Mouse (Mus musculus) MEL (cell line): ENCODE results near the gene Bsn. TPM values are rescaled to one million over a fixed set of nuclear protein-coding genes. Genes with fewer than 3 reads are reported as not detected.
A peak's percentile ranks its signal among the peaks of the same experiment; 100 is the strongest.

Experiments
- DNase-seq: peaks from one replicate; pipeline ENCODE4 v3.0.0; 2011; ENCODE audit warnings: low read depth, low spot score
- H3K27ac ChIP-seq: 2 replicates; pipeline ENCODE4 v1.5.1; 2012; ENCODE audit warnings: low read depth, mild to moderate bottlenecking, control low read depth, low read length, moderate library complexity; ENCODE audit not compliant: control insufficient read depth
- H3K27me3 ChIP-seq, 2 experiments: fragments of 150-350 bp in 1 of 2; sonication (generic) in 1 of 2; 2 replicates each; pipeline ENCODE4 v1.6.1; 2012; ENCODE audit warnings: low read length in 2 of 2, mild to moderate bottlenecking in 2 of 2, improper control_type of control experiment in 1 of 2, moderate library complexity in 1 of 2; ENCODE audit not compliant: insufficient read depth in 2 of 2, control insufficient read depth in 1 of 2
- H3K36me3 ChIP-seq, 2 experiments: 2 replicates each; pipeline ENCODE4 v1.6.1; 2012 to 2014; ENCODE audit warnings: low read length in 2 of 2, improper control_type of control experiment in 1 of 2, inconsistent platforms in 1 of 2, mild to moderate bottlenecking in 1 of 2; ENCODE audit not compliant: insufficient read depth in 2 of 2, control insufficient read depth in 1 of 2
- H3K4me1 ChIP-seq, 2 experiments: fragments of 150-350 bp in 1 of 2; sonication (generic) in 1 of 2; 2 replicates each; pipeline ENCODE4 v1.6.1; 2012; ENCODE audit warnings: low read length in 2 of 2, improper control_type of control experiment in 1 of 2, mild to moderate bottlenecking in 1 of 2; ENCODE audit not compliant: insufficient read depth in 2 of 2, control insufficient read depth in 1 of 2
- H3K4me3 ChIP-seq, 2 experiments: fragments of 150-350 bp in 1 of 2; sonication (generic) in 1 of 2; 2 replicates each; pipeline ENCODE4 v1.5.1; 2012; ENCODE audit warnings: low read depth in 2 of 2, low read length in 2 of 2, mild to moderate bottlenecking in 2 of 2, moderate library complexity in 2 of 2, control low read depth in 1 of 2, improper control_type of control experiment in 1 of 2; ENCODE audit not compliant: control insufficient read depth in 1 of 2, insufficient read depth in 1 of 2
- H3K79me2 ChIP-seq: 2 replicates; pipeline ENCODE4 v1.6.1; 2012; ENCODE audit warnings: mild to moderate bottlenecking, low read length, moderate library complexity; ENCODE audit not compliant: control insufficient read depth, poor library complexity, insufficient read depth
- H3K9ac ChIP-seq: 2 replicates; pipeline ENCODE4 v1.6.1; 2012; ENCODE audit warnings: low read depth, mild to moderate bottlenecking, control low read depth, low read length, moderate library complexity; ENCODE audit not compliant: control insufficient read depth, poor library complexity, severe bottlenecking
- H3K9me3 ChIP-seq: fragments of 150-350 bp; sonication (generic); replicated peaks from 2 replicates; pipeline ENCODE4 v1.6.1; 2012; ENCODE audit warnings: mild to moderate bottlenecking, low read length, improper control_type of control experiment, moderate library complexity; ENCODE audit not compliant: insufficient read depth
- CHD1 ChIP-seq: IDR thresholded peaks from 2 replicates; pipeline ENCODE4 v1.6.1; 2012; ENCODE audit warnings: low read depth, mild to moderate bottlenecking, inconsistent platforms, low read length, improper control_type of control experiment
- CHD2 ChIP-seq: IDR thresholded peaks from 2 replicates; pipeline ENCODE4 v1.6.1; 2011; ENCODE audit warnings: low read length, improper control_type of control experiment
- CTCF ChIP-seq, 3 experiments: IDR thresholded peaks in 2 of 3; conservative IDR thresholded peaks in 1 of 3; 2 replicates each; pipeline ENCODE4 v1.5.1; 2011 to 2012; ENCODE audit warnings: low read length in 3 of 3, low read depth in 2 of 3, mild to moderate bottlenecking in 2 of 3, improper control_type of control experiment in 1 of 3, inconsistent platforms in 1 of 3, mixed read lengths in 1 of 3, moderate library complexity in 1 of 3; ENCODE audit not compliant: control insufficient read depth in 1 of 3, insufficient read depth in 1 of 3, poor library complexity in 1 of 3, severe bottlenecking in 1 of 3
- E2F4 ChIP-seq: IDR thresholded peaks from 2 replicates; pipeline ENCODE4 v1.6.1; 2011; ENCODE audit warnings: low read depth, low read length, improper control_type of control experiment, borderline replicate concordance
- ELF1 ChIP-seq: IDR thresholded peaks from 2 replicates; pipeline ENCODE4 v1.6.1; 2014; ENCODE audit warnings: low read depth, mild to moderate bottlenecking, inconsistent platforms, low read length, improper control_type of control experiment, moderate library complexity
- EP300 ChIP-seq, 2 experiments: IDR thresholded peaks; 2 replicates each; pipeline ENCODE4 v1.6.1; 2011; ENCODE audit warnings: improper control_type of control experiment in 2 of 2, low read length in 2 of 2, low read depth in 1 of 2, mild to moderate bottlenecking in 1 of 2
- GABPA ChIP-seq: IDR thresholded peaks from 2 replicates; pipeline ENCODE4 v1.6.1; 2012; ENCODE audit warnings: low read depth, mild to moderate bottlenecking, inconsistent platforms, low read length, improper control_type of control experiment, moderate library complexity
- HCFC1 ChIP-seq: IDR thresholded peaks from 2 replicates; pipeline ENCODE4 v1.6.1; 2012; ENCODE audit warnings: low read depth, mild to moderate bottlenecking, inconsistent platforms, low read length, improper control_type of control experiment, moderate library complexity
- KAT2A ChIP-seq: conservative IDR thresholded peaks from 2 replicates; pipeline ENCODE4 v1.6.1; 2012; ENCODE audit warnings: low read depth, low read length, improper control_type of control experiment, inconsistent platforms
- MAFK ChIP-seq: IDR thresholded peaks from 2 replicates; pipeline ENCODE4 v1.6.1; 2011; ENCODE audit warnings: low read depth, mild to moderate bottlenecking, low read length, improper control_type of control experiment, borderline replicate concordance
- MAX ChIP-seq: IDR thresholded peaks from 2 replicates; pipeline ENCODE4 v1.6.1; 2011; ENCODE audit warnings: low read length, improper control_type of control experiment
- MAZ ChIP-seq: IDR thresholded peaks from 2 replicates; pipeline ENCODE4 v1.6.1; 2012; ENCODE audit warnings: low read depth, mild to moderate bottlenecking, inconsistent platforms, low read length, improper control_type of control experiment
- MEF2A ChIP-seq: IDR thresholded peaks from 2 replicates; pipeline ENCODE4 v1.6.1; 2014; ENCODE audit warnings: low read depth, mild to moderate bottlenecking, inconsistent platforms, low read length, improper control_type of control experiment; ENCODE audit not compliant: poor library complexity, insufficient replicate concordance, severe bottlenecking; ENCODE audit errors: extremely low read depth
- MXI1 ChIP-seq: IDR thresholded peaks from 2 replicates; pipeline ENCODE4 v1.6.1; 2011; ENCODE audit warnings: mild to moderate bottlenecking, low read depth, low read length, improper control_type of control experiment
- MYB ChIP-seq: IDR thresholded peaks from 2 replicates; pipeline ENCODE4 v1.6.1; 2011; ENCODE audit warnings: mild to moderate bottlenecking, low read depth, low read length, improper control_type of control experiment
- MYC ChIP-seq: IDR thresholded peaks from 2 replicates; pipeline ENCODE4 v1.6.1; 2011; ENCODE audit warnings: low read depth, mild to moderate bottlenecking, low read length, improper control_type of control experiment, moderate library complexity
- NELFE ChIP-seq: IDR thresholded peaks from 2 replicates; pipeline ENCODE4 v1.6.1; 2011; ENCODE audit warnings: low read depth, low read length, improper control_type of control experiment
- NRF1 ChIP-seq: IDR thresholded peaks from 2 replicates; pipeline ENCODE4 v1.6.1; 2014; ENCODE audit warnings: low read depth, mild to moderate bottlenecking, inconsistent platforms, low read length, improper control_type of control experiment, moderate library complexity; ENCODE audit not compliant: poor library complexity, insufficient read depth, severe bottlenecking
- POLR2A ChIP-seq, 2 experiments: IDR thresholded peaks; 2 replicates each; pipeline ENCODE4 v1.6.1; 2011 to 2012; ENCODE audit warnings: low read length in 2 of 2, mild to moderate bottlenecking in 2 of 2, control low read depth in 1 of 2, improper control_type of control experiment in 1 of 2, low read depth in 1 of 2, moderate library complexity in 1 of 2; ENCODE audit not compliant: control insufficient read depth in 1 of 2, insufficient read depth in 1 of 2, poor library complexity in 1 of 2
- POLR2AphosphoS2 ChIP-seq: IDR thresholded peaks from 2 replicates; pipeline ENCODE4 v1.6.1; 2011; ENCODE audit warnings: low read length, improper control_type of control experiment
- RAD21 ChIP-seq: IDR thresholded peaks from 2 replicates; pipeline ENCODE4 v1.6.1; 2011; ENCODE audit warnings: mild to moderate bottlenecking, low read depth, low read length, improper control_type of control experiment
- SIN3A ChIP-seq: IDR thresholded peaks from 2 replicates; pipeline ENCODE4 v1.6.1; 2012; ENCODE audit warnings: low read length, improper control_type of control experiment, inconsistent platforms
- SMC3 ChIP-seq: IDR thresholded peaks from 2 replicates; pipeline ENCODE4 v1.6.1; 2011; ENCODE audit warnings: low read depth, low read length, improper control_type of control experiment
- TCF12 ChIP-seq: IDR thresholded peaks from 2 replicates; pipeline ENCODE4 v1.6.1; 2014; ENCODE audit warnings: low read depth, mild to moderate bottlenecking, inconsistent platforms, low read length, improper control_type of control experiment, moderate library complexity
- UBTF ChIP-seq: IDR thresholded peaks from 2 replicates; pipeline ENCODE4 v1.6.1; 2012; ENCODE audit warnings: low read depth, mild to moderate bottlenecking, inconsistent platforms, low read length, improper control_type of control experiment, moderate library complexity, borderline replicate concordance; ENCODE audit not compliant: insufficient read depth
- USF1 ChIP-seq: IDR thresholded peaks from 2 replicates; pipeline ENCODE4 v1.6.1; 2014; ENCODE audit warnings: low read depth, mild to moderate bottlenecking, inconsistent platforms, low read length, improper control_type of control experiment, moderate library complexity
- USF2 ChIP-seq, 2 experiments: IDR thresholded peaks; 2 replicates each; pipeline ENCODE4 v1.6.1; 2011 to 2012; ENCODE audit warnings: improper control_type of control experiment in 2 of 2, low read length in 2 of 2, borderline replicate concordance in 1 of 2, inconsistent platforms in 1 of 2, low read depth in 1 of 2, mild to moderate bottlenecking in 1 of 2; ENCODE audit not compliant: insufficient read depth in 1 of 2
- ZC3H11A ChIP-seq: IDR thresholded peaks from 2 replicates; pipeline ENCODE4 v1.6.1; 2012; ENCODE audit warnings: low read depth, mild to moderate bottlenecking, inconsistent platforms, low read length, improper control_type of control experiment
- ZKSCAN1 ChIP-seq: IDR thresholded peaks from 2 replicates; pipeline ENCODE4 v1.6.1; 2012; ENCODE audit warnings: low read depth, mild to moderate bottlenecking, inconsistent platforms, low read length, improper control_type of control experiment, moderate library complexity
- ZMIZ1 ChIP-seq: IDR thresholded peaks from 2 replicates; pipeline ENCODE4 v1.6.1; 2012; ENCODE audit warnings: low read depth, mild to moderate bottlenecking, inconsistent platforms, low read length, improper control_type of control experiment, moderate library complexity
- polyA plus RNA-seq, 2 experiments: library from polyadenylated mRNA; stranded (reverse) in 1 of 2; unstranded in 1 of 2; fragments of >175 nt in 1 of 2; fragments of >200 nt in 1 of 2; gene quantifications; 2 replicates each; pipeline versions ENCODE4 v1.2.1 to v1.2.4; 2012; ENCODE audit warnings: low replicate concordance in 2 of 2, low read depth in 1 of 2; ENCODE audit not compliant: insufficient read length in 2 of 2, insufficient read depth in 1 of 2, missing spikeins in 1 of 2
- total RNA-seq: library from RNA; depleted of rRNA; stranded (reverse); fragments of 300-350 nt; gene quantifications from 2 replicates; pipeline ENCODE4 v1.2.3, GENCODE M21; 2012

Bsn gene
- total and polyA plus RNA-seq, 3 experiments = 3.5 to 5.6 TPM; not detected in 1

DNA sequence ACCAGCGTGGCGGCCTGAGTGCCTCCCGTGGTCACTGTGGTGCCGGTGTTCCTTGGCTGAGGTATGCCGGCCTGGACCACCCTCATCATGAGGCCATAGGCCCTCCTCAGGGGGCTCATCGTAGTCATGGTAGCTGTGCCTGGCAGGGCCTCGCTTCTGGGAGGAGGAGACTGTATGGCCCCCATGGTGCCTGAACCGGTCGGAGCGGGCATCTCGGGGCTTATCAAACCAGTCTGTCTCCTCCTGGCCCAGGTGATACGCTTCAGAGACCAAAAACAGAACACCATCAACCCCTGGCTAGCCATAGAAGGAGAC is 84.7 kb downstream of the Bsn start:
- Histone ChIP-seq H3K4me3 (peak overlapping the region; percentile 49 to 68), H3K27ac (peak overlapping the region; percentile 53; the same call in 1 of the 2 replicates), H3K9me3 (no peaks in the 10 kb centered on the region), H3K4me1 (peaks cover 0 to 16% of the 10 kb centered on the region in 2 experiments; a peak in 2 of 4 replicates), H3K9ac (peak overlapping the region; percentile 79), H3K27me3 (no peaks in the 10 kb centered on the region), H3K36me3 (peaks cover 0 to 9% of the 10 kb centered on the region in 2 experiments; a peak in 2 of 4 replicates), H3K79me2 (peaks cover 22% of the 10 kb centered on the region)
- peak; percentile 19; the same call in 1 of the 2 replicates for TF ChIP-seq MAX
- TF ChIP-seq POLR2AphosphoS2 = no peak
- peak; percentile 40 for DNase-seq

DNA sequence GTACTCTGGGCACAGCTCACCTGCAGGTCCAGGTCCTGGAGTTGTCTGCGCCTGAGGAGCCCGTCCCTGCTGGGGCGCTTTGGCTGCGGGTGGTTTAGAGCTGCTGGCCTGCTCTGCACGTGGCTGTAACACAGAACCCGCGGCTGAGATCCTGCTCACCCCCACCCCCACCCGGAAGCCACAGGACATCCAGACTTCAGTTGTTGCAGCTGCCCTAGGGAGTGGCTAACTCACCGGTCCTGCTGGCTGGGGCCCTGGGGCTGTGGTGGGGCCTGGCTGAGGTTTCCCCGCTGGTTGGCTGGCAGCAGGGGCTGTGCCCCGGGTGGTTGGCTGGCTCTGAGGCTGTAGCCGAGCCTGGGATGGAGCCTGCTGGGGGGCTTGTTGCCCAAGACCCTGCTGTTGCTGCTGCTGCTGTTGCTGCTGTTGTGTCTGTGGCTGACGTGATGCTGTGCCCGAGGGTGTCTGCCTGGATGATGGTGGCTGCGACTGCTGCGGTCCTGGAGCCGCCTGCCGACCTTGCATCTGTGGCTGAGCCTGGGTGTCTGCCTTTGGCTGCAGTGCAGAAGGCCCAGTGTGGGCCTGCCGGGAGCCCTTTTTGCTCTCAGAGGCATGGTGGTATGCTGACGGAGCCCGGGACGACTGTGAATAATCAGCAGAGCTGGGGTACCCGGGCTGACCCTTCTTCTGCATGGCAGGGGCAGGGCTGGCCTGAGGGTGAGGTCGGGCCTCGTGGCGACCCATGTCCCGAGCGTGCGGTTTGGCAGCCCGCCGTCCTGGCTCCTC is 85.2 kb downstream of the Bsn start:
- Histone ChIP-seq H3K4me1 (peaks cover 0 to 16% of the 10 kb centered on the region in 2 experiments; a peak in 2 of 4 replicates), H3K27me3 (no peaks in the 10 kb centered on the region), H3K36me3 (peaks cover 0 to 9% of the 10 kb centered on the region in 2 experiments; a peak in 2 of 4 replicates), H3K4me3 (peak overlapping the region; percentile 49 to 68), H3K9ac (peak overlapping the region; percentile 79), H3K27ac (peak overlapping the region; percentile 57), H3K79me2 (peaks cover 22% of the 10 kb centered on the region), H3K9me3 (no peaks in the 10 kb centered on the region)
- DNase-seq = peak; percentile 87
- TF ChIP-seq USF2 (IDR thresholded peaks at IDR 0.05; ENCODE audit: borderline replicate concordance in 1 of 2, insufficient read depth in 1 of 2, low read depth in 1 of 2, low read length in 2 of 2) = no peak
- peak; percentile 56; the same call in 1 of the 2 replicates for TF ChIP-seq TCF12
- TF ChIP-seq SMC3 = no peak
- peak; percentile 83 for TF ChIP-seq SIN3A
- no peak for TF ChIP-seq CHD1
- TF ChIP-seq POLR2A (IDR thresholded peaks at IDR 0.05; ENCODE audit: control insufficient read depth in 1 of 2, insufficient read depth in 1 of 2, low read depth in 1 of 2, low read length in 2 of 2, poor library complexity in 1 of 2) = peak; percentile 61 to 74; a peak in 3 of 4 replicates
- TF ChIP-seq UBTF = no peak
- TF ChIP-seq E2F4 = no peak
- no peak for TF ChIP-seq MAFK
- no peak for TF ChIP-seq NRF1
- no peak for TF ChIP-seq ZC3H11A
- TF ChIP-seq MXI1 = peak; percentile 96
- no peak for TF ChIP-seq MYB
- TF ChIP-seq ELF1 = peak; percentile 94
- TF ChIP-seq CTCF (IDR thresholded peaks at IDR 0.05 in 2 of 3, conservative IDR thresholded peaks at IDR 0.05 in 1 of 3; ENCODE audit: control insufficient read depth in 1 of 3, insufficient read depth in 1 of 3, low read depth in 2 of 3, low read length in 3 of 3, poor library complexity in 1 of 3, severe bottlenecking in 1 of 3) = no peak
- no peak for TF ChIP-seq KAT2A
- TF ChIP-seq MAZ = no peak
- TF ChIP-seq EP300 (IDR thresholded peaks at IDR 0.05; ENCODE audit: low read depth in 1 of 2, low read length in 2 of 2) = peak in 1 of 2 experiments; percentile 41; a peak in 1 of 4 replicates
- no peak for TF ChIP-seq USF1
- peak; percentile 58; the same call in 1 of the 2 replicates for TF ChIP-seq HCFC1
- TF ChIP-seq CHD2 = peak; percentile 26; the same call in 1 of the 2 replicates
- TF ChIP-seq ZMIZ1 = no peak
- TF ChIP-seq MYC = peak; percentile 97
- TF ChIP-seq GABPA = no peak
- TF ChIP-seq MEF2A = no peak
- TF ChIP-seq ZKSCAN1 = no peak; the same call in 1 of the 2 replicates
- TF ChIP-seq NELFE = peak; percentile 50
- TF ChIP-seq RAD21 = no peak
